Mouse (Mus musculus) olfactory bulb, adult 2 months (tissue): Measurements from ENCODE around the gene Anapc4.

Source experiments
- CTCF ChIP-seq: fragments of 200-500 bp; IDR thresholded peaks from 2 replicates; pipeline ENCODE4 v1.5.1; 2012; ENCODE audit warnings: low read depth, mild to moderate bottlenecking, low read length, moderate library complexity; ENCODE audit not compliant: insufficient read depth
- POLR2A ChIP-seq: fragments of 200-500 bp; IDR thresholded peaks from 2 replicates; pipeline ENCODE4 v1.6.1; 2012; ENCODE audit warnings: mild to moderate bottlenecking, low read depth, low read length, moderate library complexity; ENCODE audit not compliant: insufficient read depth

DNA sequence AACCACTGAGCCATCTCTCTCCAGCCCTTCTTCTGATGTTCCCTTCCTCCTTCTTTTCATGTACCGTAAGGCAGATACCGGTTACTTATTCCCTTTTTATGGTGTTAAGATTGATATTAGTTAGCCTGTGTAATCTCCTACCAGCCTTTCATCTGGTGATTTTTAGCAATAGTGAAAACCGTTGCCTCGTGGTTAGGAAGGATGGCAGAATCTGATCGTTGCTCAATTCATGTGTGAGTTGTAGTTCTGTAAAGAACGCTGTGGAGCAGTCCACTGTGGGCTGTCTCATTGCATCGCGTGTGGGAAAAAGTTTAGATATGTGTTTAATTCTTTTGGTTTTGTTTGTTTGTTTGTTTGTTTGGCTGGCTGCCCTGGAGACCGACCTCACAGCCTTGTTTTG lies 40.6 kb upstream of the Anapc4 start:
- TF ChIP-seq POLR2A, result no peak
- TF ChIP-seq CTCF, result no peak
